Mouse (Mus musculus) brain, adult 10 weeks (tissue): ENCODE measurements around the gene Cdhr4. TPM values are rescaled to one million over a fixed set of nuclear protein-coding genes. Genes with fewer than 3 reads are reported as not detected.

Source experiments
- polyA plus RNA-seq: library from polyadenylated mRNA; stranded (reverse); fragments of 350-450 nt; fragmentation: Illumina TruSeq; extraction: RNeasy Lipid Tissue Mini Kit (QIAGEN cat#74804); gene quantifications from one replicate; pipeline ENCODE4 v1.2.3, GENCODE M21; 2015; ENCODE audit warnings: low read depth, low replicate concordance

Gene Cdhr4
- 5.1 TPM for polyA plus RNA-seq

DNA sequence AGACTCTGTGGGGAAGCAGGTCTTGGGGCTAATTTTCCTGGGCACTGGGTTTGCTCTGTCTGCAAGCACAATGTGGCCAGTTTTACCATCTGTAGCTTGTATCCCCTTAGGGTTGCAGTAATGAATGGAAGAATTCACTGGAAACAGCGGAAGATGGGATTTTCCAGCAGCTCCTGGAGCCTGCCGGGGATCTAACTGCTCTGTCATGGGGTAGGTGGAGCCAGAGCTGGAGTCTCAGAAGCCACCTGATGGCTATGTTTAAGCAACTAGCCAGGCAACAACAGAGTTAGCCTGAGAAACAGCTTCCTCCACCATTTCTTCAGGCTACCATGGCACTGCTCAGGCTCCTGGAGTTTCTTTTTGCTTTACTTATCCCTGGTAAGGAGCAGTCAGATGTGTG lies at the start of gene Cdhr4:
Gene Cdhr4, plus strand, starts transcription at position 301 of the 400 bp plus-strand sequence.

GRCm38 (mm10) chr9:107949922-107950235 lies 42.4 kb upstream of the Cdhr4 start, which contains the start of gene Traip:
Gene Traip, plus strand, starts transcription at chr9:107950136.

DNA sequence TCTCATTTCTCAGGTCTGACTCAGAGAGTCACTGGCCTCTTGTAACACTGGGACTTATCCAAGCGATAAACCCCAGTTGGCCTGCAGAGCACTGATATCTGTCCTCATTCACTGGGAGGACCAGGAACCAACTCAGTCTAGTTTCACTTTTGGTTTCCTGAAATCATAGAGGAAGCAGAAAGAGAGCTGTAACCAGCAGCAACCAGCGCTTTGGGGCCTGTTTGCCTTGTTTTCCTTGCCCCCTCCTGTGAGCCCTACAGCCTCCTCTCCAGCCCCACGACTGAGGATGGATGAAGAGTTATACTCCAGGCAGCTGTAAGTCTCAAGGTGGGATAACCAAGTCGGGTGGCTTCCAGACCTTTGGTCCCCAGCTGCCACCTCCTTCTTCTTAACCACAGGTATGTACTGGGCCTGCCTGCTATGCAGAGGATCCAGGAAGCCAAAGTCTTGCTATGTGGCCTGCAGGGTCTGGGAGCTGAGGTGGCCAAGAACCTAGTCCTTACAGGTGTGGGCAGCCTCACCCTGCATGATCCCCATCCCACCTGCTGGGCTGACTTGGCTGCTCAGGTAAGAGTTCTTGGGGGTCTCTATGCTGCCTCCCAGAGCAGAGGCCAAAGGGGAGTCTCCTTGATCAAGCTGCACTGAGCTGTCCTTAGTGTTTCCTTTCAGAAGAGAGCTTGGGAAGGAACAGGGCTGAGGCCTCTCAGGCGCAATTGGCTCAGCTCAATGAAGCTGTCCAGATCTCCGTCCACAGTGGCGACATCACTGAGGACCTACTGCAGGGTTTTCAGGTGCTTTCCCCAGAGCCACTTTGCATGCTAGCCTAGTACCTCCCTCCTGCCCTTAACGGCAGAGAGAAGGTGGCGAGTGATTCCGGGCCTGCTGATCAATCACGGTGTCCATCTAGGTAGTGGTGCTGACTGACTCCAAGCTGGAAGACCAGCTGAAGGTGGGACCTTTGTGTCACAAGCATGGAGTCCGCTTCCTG lies 16.6 kb upstream of the Cdhr4 start, which contains the start of gene Uba7:
Gene Uba7, plus strand, starts transcription at position 107 of the 988 bp plus-strand sequence.

GRCm38 (mm10) chr9:107982681-107983346 lies 9.5 kb upstream of the Cdhr4 start, which contains the start of gene Gm20661:
Gene Gm20661, plus strand, starts transcription at chr9:107983058.

DNA sequence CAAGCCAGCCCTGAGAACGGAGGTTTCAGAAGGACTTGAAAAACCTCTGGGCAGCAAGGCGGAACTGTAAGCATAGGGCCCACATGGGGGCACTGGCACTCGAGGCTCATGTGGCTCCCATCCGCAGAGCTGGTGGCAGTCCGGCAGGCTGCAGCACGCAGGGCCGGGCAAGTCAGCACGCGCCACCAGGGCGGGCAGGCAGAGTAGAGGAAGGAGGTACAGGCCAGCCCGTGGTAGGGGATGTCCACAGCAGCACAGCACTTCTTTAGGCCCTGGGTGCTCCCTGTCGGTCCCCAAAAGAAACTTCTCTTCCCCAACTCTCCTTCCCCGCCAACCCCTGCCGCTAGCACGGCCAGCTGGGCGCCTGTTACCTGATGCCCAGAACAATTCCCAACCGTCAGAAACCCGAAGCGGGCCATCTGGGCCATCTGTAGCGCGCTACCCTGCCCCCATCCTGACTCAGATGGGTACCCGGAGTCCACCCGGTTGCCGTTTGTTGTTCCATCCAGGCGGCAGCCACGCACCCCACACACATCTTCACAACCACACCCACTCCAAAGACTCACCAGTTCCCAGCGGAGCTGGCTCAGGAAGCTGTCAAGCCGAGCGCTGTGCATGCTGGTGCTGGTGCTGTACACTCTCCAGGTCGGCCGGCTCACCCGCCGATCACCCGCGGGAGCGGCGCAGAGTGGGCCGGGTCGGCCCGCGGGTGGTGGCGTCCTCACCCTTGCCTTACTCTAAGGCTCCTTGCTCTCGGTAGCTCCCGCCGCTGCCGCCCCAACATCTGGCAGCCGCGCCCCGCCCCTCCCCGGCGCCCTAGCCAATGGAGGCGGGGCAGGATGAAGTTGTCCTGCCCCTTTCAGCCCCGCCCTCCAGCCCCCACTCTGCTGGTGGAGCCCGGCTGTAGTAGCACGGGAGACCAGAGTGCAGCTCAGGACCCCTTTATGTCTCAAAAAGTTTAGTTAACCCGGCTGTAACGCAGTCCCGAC lies 6.9 kb upstream of the Cdhr4 start, which contains the start of gene Inka1:
Gene Inka1, minus strand, starts transcription at position 749 of the 989 bp plus-strand sequence.

GRCm38 (mm10) chr9:107996049-107996448 lies 3.8 kb downstream of the Cdhr4 start, which contains the start of gene Gm20662:
Gene Gm20662, plus strand, starts transcription at chr9:107996349.

GRCm38 (mm10) chr9:108001922-108002770 lies 9.8 kb downstream of the Cdhr4 start, which contains the start of gene Ip6k1:
Gene Ip6k1, plus strand, starts transcription at chr9:108002501.

GRCm38 (mm10) chr9:108049016-108049455 lies 56.7 kb downstream of the Cdhr4 start, which contains the start of gene Gmppb:
Gene Gmppb, plus strand, starts transcription at chr9:108049242.

Other genes starting within 250 kb of the Cdhr4 start
- 105 TPM for gene Rbm5, start 221.5 kb upstream of the Cdhr4 start, polyA plus RNA-seq
- gene Rbm6, start 119.3 kb upstream of the Cdhr4 start, polyA plus RNA-seq, result 40.5 TPM
- 19.2 TPM for gene Mon1a, start 104.3 kb upstream of the Cdhr4 start, polyA plus RNA-seq
- 0.59 TPM for gene Mst1r, start 85.6 kb upstream of the Cdhr4 start, polyA plus RNA-seq
- gene Actl11, start 64.0 kb upstream of the Cdhr4 start, polyA plus RNA-seq, result not detected
- 320 TPM for gene Camkv, start 56.8 kb upstream of the Cdhr4 start, polyA plus RNA-seq
- gene Traip, start 42.4 kb upstream of the Cdhr4 start, polyA plus RNA-seq, result 15.5 TPM
- 6.5 TPM for gene Uba7, start 17.0 kb upstream of the Cdhr4 start, polyA plus RNA-seq
- gene Gm20661, start 9.4 kb upstream of the Cdhr4 start, polyA plus RNA-seq, result 0.46 TPM
- gene Inka1, start 6.6 kb upstream of the Cdhr4 start, polyA plus RNA-seq, result 4.2 TPM
- gene Gm20662, start 3.9 kb downstream of the Cdhr4 start, polyA plus RNA-seq, result 5.0 TPM
- 160 TPM for gene Ip6k1, start 10.0 kb downstream of the Cdhr4 start, polyA plus RNA-seq
- 17.9 TPM for gene Gmppb, start 56.7 kb downstream of the Cdhr4 start, polyA plus RNA-seq
- gene Amigo3, start 60.7 kb downstream of the Cdhr4 start, polyA plus RNA-seq, result 1.4 TPM
- not detected for gene Mst1, start 87.9 kb downstream of the Cdhr4 start, polyA plus RNA-seq
- gene Rnf123, start 90.8 kb downstream of the Cdhr4 start, polyA plus RNA-seq, result 52.1 TPM
- 21.4 TPM for gene Apeh, start 102.1 kb downstream of the Cdhr4 start, polyA plus RNA-seq
- gene Bsn, start 197.9 kb downstream of the Cdhr4 start, polyA plus RNA-seq, result 87.7 TPM